Comparison of ENCODE assay signal across 7 mouse cellular contexts in genomic region chr10:43574956-43575355, GRCm38 (mm10). TPM values are rescaled to one million over a fixed set of nuclear protein-coding genes. Genes with fewer than 3 reads are reported as not detected.
DNase-seq lines count a peak whose midpoint lies in the region; ATAC-seq lines count a peak whose summit lies in the region.

No protein-coding gene starts in this region.

- peak; percentile 68 for ATAC-seq in CD4-positive, CD25-positive, alpha-beta regulatory T cell, adult 4 months

- DNase-seq in MN1 (ENCODE audit: low spot score) = peak; percentile 89
- DNase-seq in cerebellum, adult 9-10 months = peak; percentile 71
- peak; percentile 85 for DNase-seq in gastrocnemius, postnatal 10 days
- DNase-seq in layer of hippocampus, postnatal 10 days (ENCODE audit: low spot score in 2 of 2) = peak; percentile 90
- peak; percentile 92 for DNase-seq in lung, postnatal 36 days
- peak; percentile 77 to 90 for DNase-seq in spleen, postnatal 14 days (ENCODE audit: low spot score in 2 of 2)

RNA-seq across cellular contexts. Expression of gene Cd24a, which starts 3.1 kb away (rescaled TPM):
- polyA plus RNA-seq in CD4-positive, CD25-positive, alpha-beta regulatory T cell, adult 4 months (2017; shearing (Covaris generic)) = 1 to 10 TPM in 1 of 2 experiments, under 1 TPM in 1; 0.58 to 2.8 TPM
- 10 to 100 TPM; 40.0 to 67.0 TPM for total RNA-seq in gastrocnemius, postnatal 10 days (2021)
- 100 to 1,000 TPM; 112 to 116 TPM for total RNA-seq in layer of hippocampus, postnatal 10 days (2021)

RNA-seq across cellular contexts. Expression of gene 1700021F05Rik, which starts 34.2 kb away (rescaled TPM):
- 10 to 100 TPM; 31.3 to 35.7 TPM for polyA plus RNA-seq in CD4-positive, CD25-positive, alpha-beta regulatory T cell, adult 4 months (2017; shearing (Covaris generic))
- 10 to 100 TPM; 91.5 to 98.3 TPM for total RNA-seq in gastrocnemius, postnatal 10 days (2021)
- 10 to 100 TPM; 49.2 to 52.0 TPM for total RNA-seq in layer of hippocampus, postnatal 10 days (2021)

RNA-seq across cellular contexts. Expression of gene Gm9803, which starts 51.1 kb away (rescaled TPM):
- 10 to 100 TPM; 28.0 to 34.3 TPM for polyA plus RNA-seq in CD4-positive, CD25-positive, alpha-beta regulatory T cell, adult 4 months (2017; shearing (Covaris generic))
- 1 to 10 TPM; 4.7 to 5.2 TPM for total RNA-seq in gastrocnemius, postnatal 10 days (2021)
- 1 to 10 TPM in 1 of 2 experiments, not detected in 1; 4.1 TPM for total RNA-seq in layer of hippocampus, postnatal 10 days (2021)

Comparison
In these comparisons a context has a peak if more than half of its experiments do, and no peak if none do; other contexts are left out.
1. Peak in every context shown above with its lines: DNase-seq and ATAC-seq.